Mouse (Mus musculus): ENCODE measurements around the gene Dicer1.

- TF ChIP-seq CTCF (IDR thresholded peaks at IDR 0.05; ENCODE audit: low read depth) (no peak), EP300 (optimal IDR thresholded peaks at IDR 0.05) (no peak)
Measured at GRCm38 (mm10) chr12:104695514-104695913, 56.2 kb downstream of the Dicer1 start.

All from stomach, postnatal 0 days (tissue).